Mouse (Mus musculus) embryo, embryonic 11.5 days (tissue): ENCODE results near the gene Cox7a1.

Source experiments
- DNase-seq: peaks from one replicate; pipeline ENCODE4 v3.0.0-alpha.2; 2012; ENCODE audit warnings: low read depth, low spot score

Cox7a1 gene

DNA sequence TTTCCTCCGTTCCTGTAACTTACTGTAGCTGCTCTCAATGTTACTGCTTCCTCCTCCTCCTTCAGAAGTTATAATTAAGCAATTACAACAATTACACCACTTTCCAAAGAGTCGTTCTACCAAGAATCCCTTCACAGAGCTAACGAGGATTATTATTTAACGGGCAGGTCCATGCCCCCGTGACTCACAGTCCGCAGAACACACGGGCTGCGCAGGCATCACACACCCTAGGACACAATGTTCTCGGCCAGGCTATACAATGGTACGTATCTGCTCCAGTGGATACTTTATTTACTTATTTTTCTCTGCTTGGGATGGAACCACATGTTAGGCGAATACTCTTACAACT, 36.0 kb downstream of the Cox7a1 start:
- no peak for DNase-seq

DNA sequence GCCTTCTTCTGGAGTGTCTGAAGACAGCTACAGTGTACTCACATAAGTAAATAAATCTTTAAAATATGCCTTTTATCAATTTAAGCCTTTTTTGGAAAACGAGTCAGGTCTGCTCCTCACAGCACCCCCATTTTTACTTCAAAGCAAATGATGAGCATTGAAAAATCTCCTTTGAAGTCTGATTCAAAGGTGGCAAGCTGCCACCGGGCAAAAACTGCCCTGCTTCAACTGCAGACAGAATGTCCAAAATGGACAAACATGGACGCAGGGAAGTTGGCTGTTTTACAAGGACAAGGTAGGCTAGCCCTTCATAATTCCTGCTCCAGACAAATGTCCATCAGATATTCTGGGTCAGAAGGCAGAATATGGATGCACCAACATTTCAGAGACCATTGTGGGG, 37.5 kb downstream of the Cox7a1 start:
- no peak for DNase-seq

- no peak for DNase-seq
Observed at GRCm38 (mm10) chr7:30222205-30222604, 38.3 kb downstream of the Cox7a1 start.

DNA sequence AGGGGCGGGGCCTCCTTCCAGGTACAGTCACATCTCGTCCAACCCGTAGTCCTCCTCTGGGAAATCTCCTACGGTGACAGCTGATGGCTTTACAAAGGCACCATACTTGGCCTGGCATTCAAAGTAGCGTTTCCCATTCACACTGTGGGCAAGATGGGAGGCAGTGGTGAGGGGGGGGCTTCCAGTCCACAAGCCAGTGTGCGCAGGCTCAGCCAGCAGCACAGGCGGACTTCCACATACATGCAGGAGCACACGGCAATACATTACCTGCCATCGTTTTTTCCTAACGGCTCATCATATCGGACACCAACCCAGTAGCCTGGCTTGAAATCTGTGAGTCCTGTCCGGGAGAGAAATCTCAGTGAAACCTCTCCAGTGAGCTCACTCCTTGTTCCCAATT, 40.3 kb downstream of the Cox7a1 start:
- no peak for DNase-seq

- no peak for DNase-seq
Observed at GRCm38 (mm10) chr7:30231328-30231668, 47.4 kb downstream of the Cox7a1 start.

DNA sequence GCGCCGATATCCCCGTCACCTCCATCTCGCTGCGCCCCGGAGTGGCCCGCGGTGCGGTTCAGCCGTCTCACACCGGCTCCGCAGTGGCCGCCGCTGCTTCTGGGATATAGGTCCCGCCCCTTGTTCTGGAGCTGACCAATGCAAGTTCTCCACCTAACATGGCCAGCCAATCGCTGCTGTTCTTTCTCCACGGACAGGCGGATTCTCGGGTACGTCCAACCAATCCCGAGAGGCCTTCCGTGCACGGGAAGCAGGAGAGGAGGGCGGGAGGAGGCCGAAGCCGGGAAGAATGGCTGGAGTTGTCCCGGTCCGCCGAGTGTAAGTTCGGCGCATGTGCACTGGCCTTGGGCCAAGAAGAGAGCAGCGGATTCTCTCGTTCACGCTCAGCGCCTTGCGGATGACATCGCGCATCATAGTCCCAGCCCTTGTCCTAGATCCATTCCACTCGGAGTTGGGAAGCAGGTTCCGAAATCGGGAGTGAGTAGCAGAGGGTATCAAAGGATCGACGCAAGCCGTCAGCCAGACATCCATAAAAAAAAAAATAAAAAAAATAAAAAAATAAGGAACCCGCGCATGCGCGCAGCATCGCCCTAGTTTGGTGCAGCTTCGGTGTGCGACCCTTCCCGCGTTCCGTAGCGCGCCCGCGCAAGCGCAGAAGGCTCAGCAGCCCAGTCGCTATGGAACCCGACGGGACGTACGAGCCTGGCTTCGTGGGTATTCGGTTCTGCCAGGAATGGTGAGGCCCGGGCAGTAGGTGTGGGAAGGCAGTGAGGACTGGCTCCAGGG, 47.9 kb downstream of the Cox7a1 start, which contains the start of the genes Polr2i and Tbcb:
Gene Polr2i (plus strand): TSS at position 280 of the 786 bp plus-strand sequence.
Gene Tbcb (minus strand): TSS at position 604 of the 786 bp plus-strand sequence.
- peak; percentile 97 for DNase-seq

- peak; percentile 46 for DNase-seq
Observed at GRCm38 (mm10) chr7:30232631-30233148, 48.7 kb downstream of the Cox7a1 start.

DNA sequence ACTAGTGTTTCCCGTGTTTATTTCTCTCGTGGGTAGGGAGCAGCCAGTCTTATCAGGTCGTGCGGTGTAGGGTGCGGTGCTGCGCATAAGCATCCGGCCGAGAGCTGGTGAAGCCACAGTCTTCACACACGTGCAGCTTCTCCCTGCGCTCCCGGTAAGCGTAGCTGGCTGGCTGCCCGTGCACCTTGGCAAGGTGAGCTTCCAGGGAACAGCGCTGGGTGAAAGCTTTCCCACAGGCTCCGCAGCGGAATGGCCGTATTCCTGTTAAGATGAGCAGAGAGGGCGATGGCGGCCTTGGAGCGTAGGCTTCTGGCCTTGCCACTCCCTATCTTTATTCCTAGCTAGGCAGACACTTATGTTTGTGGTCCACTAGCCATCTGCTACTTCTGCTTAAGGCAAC, 49.4 kb downstream of the Cox7a1 start:
- no peak for DNase-seq

DNA sequence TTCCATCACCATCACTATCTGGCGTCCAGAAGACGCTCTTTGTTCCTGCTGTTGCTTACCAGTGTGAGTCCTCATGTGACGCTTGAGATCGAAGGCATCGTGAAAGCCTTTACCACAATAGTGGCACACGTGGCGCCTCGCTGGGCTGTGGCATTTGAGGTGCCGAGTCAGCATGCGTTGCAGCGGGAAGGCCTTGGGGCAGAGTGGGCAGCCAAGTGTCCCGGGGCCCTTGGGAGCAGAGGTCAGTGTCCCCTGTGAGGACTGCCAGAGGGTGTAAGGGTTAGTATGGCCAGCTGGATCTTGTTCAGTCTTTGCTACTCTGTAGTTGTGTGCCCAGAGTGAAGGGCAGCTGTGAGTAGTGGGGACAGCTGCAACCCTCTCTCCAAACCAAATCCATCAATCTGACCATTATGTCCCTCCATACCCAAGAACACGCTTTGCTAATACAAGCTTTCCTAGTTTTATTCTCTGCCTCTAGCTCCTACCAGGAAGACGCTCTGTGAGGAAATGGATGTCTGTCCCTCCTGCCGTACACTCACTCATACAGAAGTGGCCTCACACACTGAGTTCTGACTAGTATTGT, 50.4 kb downstream of the Cox7a1 start:
- DNase-seq = no peak

DNA sequence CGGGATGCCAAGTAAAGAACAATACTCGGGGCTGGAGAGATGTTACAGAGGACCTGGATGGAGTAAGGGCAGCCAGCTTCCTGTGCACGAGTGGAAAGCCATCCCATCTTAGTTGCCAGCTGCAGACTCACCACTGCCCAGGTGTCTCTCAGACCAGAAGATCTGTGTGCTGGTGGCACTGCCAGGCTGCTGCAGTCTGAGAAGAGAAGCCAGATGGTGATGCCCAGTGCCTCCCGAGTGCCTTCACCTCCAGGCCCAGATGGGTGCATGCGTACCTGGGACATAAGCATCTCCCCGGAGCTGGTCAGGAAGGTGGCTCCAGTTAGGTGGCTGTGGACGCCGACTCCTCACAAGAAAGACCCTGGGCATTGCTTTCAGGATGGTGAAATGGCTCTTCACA, 51.1 kb downstream of the Cox7a1 start:
- DNase-seq = no peak

- no peak for DNase-seq
Observed at GRCm38 (mm10) chr7:30235625-30236024, 51.7 kb downstream of the Cox7a1 start, which contains the start of gene Ovol3. Ovol3 (minus strand) TSS chr7:30235725.
